Mouse (Mus musculus) megakaryocyte, embryonic 14.5 days (primary cell): ENCODE results near the gene Zfp574.
"Not testable (repeated sequence)": the region's sequence is repeated elsewhere in the genome, so short reads cannot be mapped to it uniquely, and the experiment has no call there.

Experiments
- FLI1 ChIP-seq: IDR thresholded peaks from 2 replicates; pipeline ENCODE4 v1.6.1; 2012; ENCODE audit warnings: low read length, inconsistent platforms, mixed read lengths
- GATA1 ChIP-seq: IDR thresholded peaks from 3 replicates; pipeline ENCODE4 v1.6.1; 2012; ENCODE audit warnings: mixed read lengths, low read length, inconsistent platforms, borderline replicate concordance

DNA sequence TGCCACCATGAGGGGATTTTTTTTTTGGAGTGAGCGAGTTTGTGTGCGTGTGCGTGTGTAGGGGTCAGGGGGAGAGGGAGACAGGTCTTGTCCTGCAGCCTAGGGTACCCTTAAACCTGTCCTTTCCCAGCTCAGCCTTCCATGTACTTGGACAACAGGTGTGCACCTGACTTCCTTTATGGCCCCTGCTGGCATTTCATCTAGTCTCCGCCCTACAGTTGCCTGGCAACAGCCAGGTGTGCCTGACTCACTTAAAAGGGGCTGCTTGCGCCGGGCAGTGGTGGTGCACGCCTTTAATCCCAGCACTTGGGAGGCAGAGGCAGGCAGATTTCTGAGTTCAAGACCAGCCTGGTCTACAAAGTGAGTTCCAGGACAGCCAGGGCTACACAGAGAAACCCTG is 27.8 kb upstream of the Zfp574 start:
- not testable (repeated sequence) for TF ChIP-seq GATA1, FLI1
